Mouse (Mus musculus) urinary bladder, postnatal 36 days (tissue): ENCODE measurements around the gene Dlg1.

Experiments
- DNase-seq, 2 experiments: peaks; one replicate each; pipeline ENCODE4 v3.0.0; 2022; ENCODE audit warnings: low spot score in 2 of 2, mixed read lengths in 1 of 2

Gene Dlg1

GRCm38 (mm10) chr16:31663379-31664286, at the start of gene Dlg1:
Gene Dlg1, plus strand, starts transcription at chr16:31663443.
- peak; percentile 78 to 85 for DNase-seq

- no peak for DNase-seq
Observed at GRCm38 (mm10) chr16:31616382-31616781, 46.9 kb upstream of the Dlg1 start.

- no peak for DNase-seq
Observed at GRCm38 (mm10) chr16:31617128-31617527, 46.1 kb upstream of the Dlg1 start.

GRCm38 (mm10) chr16:31617823-31618371, 45.3 kb upstream of the Dlg1 start:
- peak; percentile 57 for DNase-seq

GRCm38 (mm10) chr16:31618671-31619070, 44.6 kb upstream of the Dlg1 start:
- DNase-seq: no peak

- DNase-seq: no peak
Observed at GRCm38 (mm10) chr16:31619675-31620335, 43.4 kb upstream of the Dlg1 start.

- no peak for DNase-seq
Observed at GRCm38 (mm10) chr16:31622356-31622755, 40.9 kb upstream of the Dlg1 start.

GRCm38 (mm10) chr16:31623136-31623535, 40.1 kb upstream of the Dlg1 start:
- DNase-seq: no peak

GRCm38 (mm10) chr16:31624749-31625148, 38.5 kb upstream of the Dlg1 start:
- DNase-seq: no peak

- no peak for DNase-seq
Observed at GRCm38 (mm10) chr16:31626331-31626730, 36.9 kb upstream of the Dlg1 start.

- DNase-seq: no peak
Observed at GRCm38 (mm10) chr16:31630381-31630780, 32.9 kb upstream of the Dlg1 start.

- DNase-seq: no peak
Observed at GRCm38 (mm10) chr16:31631046-31631445, 32.2 kb upstream of the Dlg1 start.

- DNase-seq: no peak
Observed at GRCm38 (mm10) chr16:31634371-31634770, 28.9 kb upstream of the Dlg1 start.

- peak in 1 of 2 experiments; percentile 19 for DNase-seq
Observed at GRCm38 (mm10) chr16:31638393-31638792, 24.9 kb upstream of the Dlg1 start.

- DNase-seq: no peak
Observed at GRCm38 (mm10) chr16:31639946-31640345, 23.3 kb upstream of the Dlg1 start.

GRCm38 (mm10) chr16:31641776-31642175, 21.5 kb upstream of the Dlg1 start:
- no peak for DNase-seq

- no peak for DNase-seq
Observed at GRCm38 (mm10) chr16:31647221-31647620, 16.0 kb upstream of the Dlg1 start.

GRCm38 (mm10) chr16:31650788-31651187, 12.5 kb upstream of the Dlg1 start:
- no peak for DNase-seq

GRCm38 (mm10) chr16:31651541-31651940, 11.7 kb upstream of the Dlg1 start:
- DNase-seq: no peak

- DNase-seq: no peak
Observed at GRCm38 (mm10) chr16:31652115-31652843, 11.0 kb upstream of the Dlg1 start.

- DNase-seq: no peak
Observed at GRCm38 (mm10) chr16:31653616-31654015, 9.6 kb upstream of the Dlg1 start.

GRCm38 (mm10) chr16:31654021-31654420, 9.2 kb upstream of the Dlg1 start:
- no peak for DNase-seq
